Mouse (Mus musculus) hindbrain, embryonic 13.5 days (tissue): ENCODE data around the gene Cnksr2. TPM values are rescaled to one million over a fixed set of nuclear protein-coding genes. Genes with fewer than 3 reads are reported as not detected.

Experiments used
- ATAC-seq: fragments of 200-750 bp; cut with Nextera tagmentation; 2 replicates; pipeline ENCODE4 v1.8.0; 2017; ENCODE audit warnings: moderate TSS enrichment; ENCODE audit not compliant: low FRiP score
- H3K27ac ChIP-seq: fragments of 300-500 bp; sonication (generic); 2 replicates; pipeline ENCODE4 v1.5.1; 2015; ENCODE audit warnings: inconsistent platforms, mild to moderate bottlenecking, moderate library complexity
- H3K27me3 ChIP-seq: fragments of 300-500 bp; sonication (generic); 2 replicates; pipeline ENCODE4 v1.6.1; 2015; ENCODE audit warnings: mild to moderate bottlenecking, inconsistent platforms
- H3K36me3 ChIP-seq: fragments of 300-500 bp; sonication (generic); 2 replicates; pipeline ENCODE4 v1.6.1; 2015; ENCODE audit warnings: mild to moderate bottlenecking, inconsistent platforms
- H3K4me1 ChIP-seq: fragments of 300-500 bp; sonication (generic); replicated peaks from 2 replicates; pipeline ENCODE4 v1.6.1; 2015; ENCODE audit warnings: inconsistent platforms
- H3K4me2 ChIP-seq: fragments of 300-500 bp; sonication (generic); 2 replicates; pipeline ENCODE4 v1.6.1; 2015; ENCODE audit warnings: inconsistent platforms, mild to moderate bottlenecking, moderate library complexity
- H3K4me3 ChIP-seq: fragments of 300-500 bp; sonication (generic); 2 replicates; pipeline ENCODE4 v1.5.1; 2015; ENCODE audit warnings: mild to moderate bottlenecking, inconsistent platforms
- H3K9ac ChIP-seq: fragments of 300-500 bp; sonication (generic); 2 replicates; pipeline ENCODE4 v1.6.1; 2015; ENCODE audit warnings: mild to moderate bottlenecking, inconsistent platforms
- H3K9me3 ChIP-seq: fragments of 300-500 bp; sonication (generic); 2 replicates; pipeline ENCODE4 v1.6.1; 2016; ENCODE audit warnings: inconsistent platforms
- WGBS: fragments of 180-500 bp; shearing (Covaris S2); methylation state at CpG from one replicate; pipeline ENCODE4 v1.1.7; 2015; 5-methylcytosine and 5-hydroxymethylcytosine counted together
- polyA plus RNA-seq: library from polyadenylated mRNA; unstranded; fragments of >200 nt; fragmentation: Nextera tagmentation; extraction: Ambion mirVana; gene quantifications from 2 replicates; pipeline ENCODE4 v1.2.1, GENCODE M21; 2015

The Cnksr2 gene
- polyA plus RNA-seq: 8.2 and 8.9 TPM in 2 replicates

- ATAC-seq: peak; percentile 82
- 23% methylated on average over 52 of the region's 99 CpGs for WGBS
- H3K27me3 ChIP-seq: no peaks in the 10 kb centered on the region
Measured at GRCm38 (mm10) chrX:158043057-158043843, at the start of gene Cnksr2. TSS of gene Cnksr2 (minus strand) at chrX:158043294.

DNA sequence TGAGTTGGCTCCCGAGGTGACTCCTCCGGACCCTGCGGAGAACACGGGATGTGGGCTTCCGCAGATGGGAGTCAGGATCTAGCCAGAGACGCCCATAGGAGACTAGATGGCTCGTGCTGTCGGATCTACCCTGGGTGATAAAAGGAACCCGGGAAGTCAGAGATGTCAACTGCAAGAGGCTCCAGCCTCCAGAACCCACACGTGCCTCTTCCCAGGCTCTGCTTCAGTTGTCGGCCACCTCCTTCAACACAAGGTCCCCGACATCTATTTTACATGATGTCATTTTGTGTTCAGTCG is 698 bp upstream of the Cnksr2 start:
- 19% methylated on average over 13 of the region's 13 CpGs for WGBS
- Histone ChIP-seq H3K27ac (peak overlapping the region; percentile 86; the same call in 1 of the 2 replicates), H3K27me3 (no peaks in the 10 kb centered on the region), H3K4me1 (peaks cover 2% of the 10 kb centered on the region; the same call in 1 of the 2 replicates), H3K9me3 (no peaks in the 10 kb centered on the region), H3K36me3 (no peaks in the 10 kb centered on the region), H3K4me2 (peak overlapping the region; percentile 60), H3K4me3 (peak overlapping the region; percentile 63), H3K9ac (peak overlapping the region; percentile 85)
- no peak for ATAC-seq

More at GRCm38 (mm10) chrX:158043057-158043843, at the start of gene Cnksr2:
- Histone ChIP-seq H3K9ac (peak within 1 kb of the TSS; percentile 85), H3K36me3 (no peaks in the 10 kb centered on the region), H3K4me3 (peak within 1 kb of the TSS; percentile 63), H3K9me3 (no peaks in the 10 kb centered on the region), H3K4me1 (peaks cover 2% of the 10 kb centered on the region; the same call in 1 of the 2 replicates), H3K27ac (peak within 1 kb of the TSS; percentile 86), H3K4me2 (peak within 1 kb of the TSS; percentile 60)

GRCm38 (mm10) chrX:158042255-158043056 is 638 bp downstream of the Cnksr2 start:
- Histone ChIP-seq H3K4me2 (peak overlapping the region; percentile 60), H3K36me3 (no peaks in the 10 kb centered on the region), H3K9me3 (no peaks in the 10 kb centered on the region), H3K9ac (peak overlapping the region; percentile 85), H3K27me3 (no peaks in the 10 kb centered on the region), H3K4me3 (peak overlapping the region; percentile 63), H3K4me1 (peaks cover 2% of the 10 kb centered on the region; the same call in 1 of the 2 replicates), H3K27ac (peak overlapping the region; percentile 86)
- 22% methylated on average over 55 of the region's 62 CpGs for WGBS
- peak; percentile 50 for ATAC-seq

GRCm38 (mm10) chrX:158041703-158042102 is 1.4 kb downstream of the Cnksr2 start:
- Histone ChIP-seq H3K9me3 (no peaks in the 10 kb centered on the region), H3K27me3 (no peaks in the 10 kb centered on the region), H3K36me3 (no peaks in the 10 kb centered on the region), H3K4me3 (peak overlapping the region; percentile 63), H3K27ac (peak overlapping the region; percentile 86), H3K4me2 (peak overlapping the region; percentile 60), H3K9ac (peak overlapping the region; percentile 85), H3K4me1 (peaks cover 2% of the 10 kb centered on the region; the same call in 1 of the 2 replicates)
- WGBS: 24% methylated on average over 7 of the region's 7 CpGs
- ATAC-seq: peak; percentile 61

DNA sequence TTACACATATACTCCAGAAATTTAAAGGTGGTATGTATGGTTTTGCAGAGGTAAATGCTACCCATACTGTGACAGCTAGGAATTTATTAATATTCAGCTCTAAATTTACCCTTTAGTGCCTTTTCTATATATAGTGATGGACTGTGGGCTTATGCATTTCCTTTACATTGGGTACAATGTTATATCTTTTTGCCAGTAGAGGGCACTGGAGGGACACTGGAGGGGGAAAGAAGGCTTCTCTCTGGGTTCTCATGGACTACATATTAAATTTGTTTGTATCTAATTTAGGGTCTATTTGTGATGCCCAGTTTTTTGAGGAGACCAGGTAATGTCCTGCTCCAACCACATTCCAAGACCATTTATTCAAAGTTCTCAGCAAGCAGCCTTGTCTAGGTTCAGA is 91.4 kb downstream of the Cnksr2 start:
- Histone ChIP-seq H3K27me3 (no peaks in the 10 kb centered on the region), H3K4me2 (no peak overlapping the region), H3K9ac (no peak overlapping the region), H3K4me1 (no peaks in the 10 kb centered on the region), H3K9me3 (no peaks in the 10 kb centered on the region), H3K36me3 (no peaks in the 10 kb centered on the region), H3K4me3 (no peak overlapping the region), H3K27ac (no peak overlapping the region)
- no peak for ATAC-seq

GRCm38 (mm10) chrX:157949256-157949655 is 93.8 kb downstream of the Cnksr2 start:
- Histone ChIP-seq H3K9me3 (no peaks in the 10 kb centered on the region), H3K4me2 (no peak overlapping the region), H3K36me3 (no peaks in the 10 kb centered on the region), H3K4me3 (no peak overlapping the region), H3K4me1 (no peaks in the 10 kb centered on the region), H3K9ac (no peak overlapping the region), H3K27me3 (no peaks in the 10 kb centered on the region), H3K27ac (no peak overlapping the region)
- 70% methylated on average over 1 of the region's 1 CpGs for WGBS
- ATAC-seq: no peak

DNA sequence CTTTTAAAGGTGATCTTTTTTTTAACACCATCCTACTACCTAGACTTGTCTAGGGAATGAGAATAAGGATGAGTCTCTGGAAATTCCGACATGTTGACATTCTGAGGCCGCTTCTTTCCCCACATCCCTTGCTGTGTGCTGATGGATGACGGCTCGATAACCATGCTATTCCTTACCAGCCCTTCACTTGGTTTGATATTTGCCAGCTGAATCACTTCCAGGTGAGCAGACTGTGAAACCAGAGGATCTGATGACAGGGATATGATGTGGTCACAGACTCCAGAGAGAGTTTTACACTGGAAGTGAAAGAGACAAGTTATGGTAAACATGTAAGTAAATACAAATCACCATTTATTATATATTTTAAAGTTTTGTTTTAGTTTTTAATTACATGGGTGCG is 98.0 kb downstream of the Cnksr2 start:
- no peaks in the 10 kb centered on the region for H3K27me3 ChIP-seq
- WGBS: 84% methylated on average over 5 of the region's 5 CpGs
- H3K9me3 ChIP-seq: no peaks in the 10 kb centered on the region
- no peaks in the 10 kb centered on the region for H3K4me1 ChIP-seq
- ATAC-seq: no peak
- no peak overlapping the region for H3K4me3 ChIP-seq
- no peaks in the 10 kb centered on the region for H3K36me3 ChIP-seq
- no peak overlapping the region for H3K4me2 ChIP-seq
- H3K9ac ChIP-seq: no peak overlapping the region
- H3K27ac ChIP-seq: no peak overlapping the region

DNA sequence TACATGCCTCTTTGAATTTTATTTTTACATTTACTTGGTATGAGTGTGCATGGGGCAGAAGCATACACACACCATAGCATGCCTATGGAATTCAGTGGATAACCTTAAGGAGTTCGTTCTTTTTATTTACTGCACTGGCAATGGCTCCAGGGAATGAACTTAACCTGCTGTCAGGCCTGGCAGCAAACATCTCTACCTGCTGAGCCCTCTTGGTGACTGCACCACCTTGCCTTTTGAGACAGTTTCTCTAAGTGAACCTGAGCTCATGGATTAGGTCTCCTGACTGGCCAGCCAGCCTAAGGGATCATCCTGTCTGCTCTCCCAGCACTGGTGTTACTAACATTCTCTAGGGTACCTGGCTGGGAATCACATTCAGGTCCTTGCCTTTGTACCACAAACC is 106.5 kb downstream of the Cnksr2 start:
- H3K27me3 ChIP-seq: no peaks in the 10 kb centered on the region
- ATAC-seq: no peak
- no peak overlapping the region for H3K4me2 ChIP-seq
- WGBS: 84% methylated on average over 1 of the region's 1 CpGs
- no peaks in the 10 kb centered on the region for H3K4me1 ChIP-seq
- no peak overlapping the region for H3K27ac ChIP-seq
- H3K4me3 ChIP-seq: no peak overlapping the region
- no peaks in the 10 kb centered on the region for H3K9me3 ChIP-seq
- H3K9ac ChIP-seq: no peak overlapping the region
- no peaks in the 10 kb centered on the region for H3K36me3 ChIP-seq

DNA sequence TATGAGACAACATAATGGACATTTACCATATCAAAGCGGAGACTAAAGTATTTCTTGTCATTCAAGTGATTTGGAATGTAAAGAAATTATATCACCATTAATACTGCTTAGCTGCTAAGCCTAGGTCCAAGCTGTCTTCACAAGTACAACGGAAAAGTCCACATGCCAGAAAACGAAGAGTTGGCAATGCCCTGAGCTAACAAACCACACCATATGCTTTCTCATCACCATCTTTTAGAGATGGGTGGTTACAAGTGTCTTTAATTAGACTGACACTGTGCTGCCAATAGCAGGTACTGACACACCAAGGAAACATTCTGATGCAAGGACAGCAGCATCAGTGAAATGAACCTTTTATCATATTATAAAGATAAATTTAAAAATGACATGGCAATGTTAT is 123.0 kb downstream of the Cnksr2 start:
- Histone ChIP-seq H3K4me1 (no peaks in the 10 kb centered on the region), H3K9ac (no peak overlapping the region), H3K27ac (no peak overlapping the region), H3K4me3 (no peak overlapping the region), H3K36me3 (no peaks in the 10 kb centered on the region), H3K9me3 (no peaks in the 10 kb centered on the region), H3K4me2 (no peak overlapping the region), H3K27me3 (no peaks in the 10 kb centered on the region)
- WGBS: 83% methylated on average over 3 of the region's 3 CpGs
- ATAC-seq: no peak

DNA sequence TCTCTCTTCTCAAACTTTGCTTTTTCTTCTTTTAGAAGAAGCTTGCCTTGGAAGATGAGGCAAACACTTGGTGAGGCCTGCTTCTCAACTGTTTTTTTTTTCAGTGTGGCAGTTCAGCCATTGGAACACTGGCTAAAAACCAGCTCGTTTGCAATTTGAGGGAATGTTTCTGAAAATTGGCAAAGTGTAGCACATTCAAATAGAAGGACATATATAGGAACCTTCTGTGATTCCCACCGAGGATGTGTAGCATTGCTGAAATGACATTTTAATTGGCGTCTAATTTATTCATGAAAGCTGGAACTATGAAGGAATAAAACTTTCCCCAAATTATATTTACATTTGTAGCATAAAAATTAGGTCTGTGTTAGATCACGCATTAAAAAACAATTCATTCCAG is 213.1 kb downstream of the Cnksr2 start:
- no peak for ATAC-seq
- Histone ChIP-seq H3K36me3 (no peaks in the 10 kb centered on the region), H3K9ac (no peak overlapping the region), H3K27me3 (no peaks in the 10 kb centered on the region), H3K4me3 (no peak overlapping the region), H3K27ac (no peak overlapping the region), H3K4me1 (no peaks in the 10 kb centered on the region), H3K4me2 (no peak overlapping the region), H3K9me3 (no peaks in the 10 kb centered on the region)
- WGBS: 72% methylated on average over 4 of the region's 4 CpGs

GRCm38 (mm10) chrX:157818921-157819260 is 224.2 kb downstream of the Cnksr2 start:
- no peaks in the 10 kb centered on the region for H3K36me3 ChIP-seq
- WGBS: 89% methylated on average over 13 of the region's 13 CpGs
- H3K9me3 ChIP-seq: no peaks in the 10 kb centered on the region
- H3K27ac ChIP-seq: no peak overlapping the region
- H3K4me2 ChIP-seq: no peak overlapping the region
- no peak overlapping the region for H3K4me3 ChIP-seq
- peaks cover 7% of the 10 kb centered on the region for H3K4me1 ChIP-seq
- 0 out of 2 replicates have a peak, but pooled peaks have one; percentile 9 for ATAC-seq
- no peak overlapping the region for H3K9ac ChIP-seq
- H3K27me3 ChIP-seq: peaks cover 21% of the 10 kb centered on the region; the same call in 1 of the 2 replicates

DNA sequence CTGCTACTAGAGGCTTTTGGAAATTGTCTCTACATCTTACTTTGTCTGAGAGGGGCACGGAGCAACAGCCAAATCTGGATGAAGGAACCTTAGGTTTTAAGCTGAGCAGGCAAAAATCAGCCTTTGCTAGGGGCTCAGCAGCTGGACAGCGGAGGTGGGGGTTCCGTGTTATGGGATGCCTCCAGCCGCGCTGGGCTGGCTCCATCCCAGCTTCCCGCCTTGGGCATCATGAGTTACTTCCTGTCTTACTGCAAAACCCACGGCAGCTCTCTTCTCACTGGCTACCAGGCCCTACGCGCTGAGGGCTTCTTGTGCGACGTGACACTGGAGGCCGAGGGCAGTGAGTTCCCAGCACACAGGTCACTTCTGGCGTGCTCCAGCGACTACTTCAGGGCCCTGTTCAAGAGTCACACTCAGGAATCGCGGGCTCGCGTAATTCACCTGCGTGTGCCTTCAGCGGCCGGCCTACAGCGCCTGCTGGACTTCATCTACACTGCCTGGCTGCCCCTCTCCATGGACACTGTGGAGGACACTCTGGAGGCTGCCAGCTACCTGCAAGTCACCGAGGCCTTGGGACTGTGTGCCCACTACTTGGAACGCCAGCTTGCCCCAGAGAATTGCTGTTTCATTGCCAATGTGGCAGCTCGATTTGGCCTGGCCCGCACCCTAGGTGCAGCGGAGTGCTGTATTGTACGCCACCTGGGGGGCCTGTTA is 224.7 kb downstream of the Cnksr2 start, which contains the start of gene Klhl34:
TSS of gene Klhl34 (plus strand) at position 229 of the 714 bp plus-strand sequence.
- H3K9me3 ChIP-seq: no peaks in the 10 kb centered on the region
- H3K36me3 ChIP-seq: no peaks in the 10 kb centered on the region
- peak within 1 kb of the TSS; percentile 54 for H3K4me2 ChIP-seq
- peak within 1 kb of the TSS; percentile 46 for H3K9ac ChIP-seq
- H3K4me3 ChIP-seq: peak within 1 kb of the TSS; percentile 27
- peak; percentile 57; the same call in 1 of the 2 replicates for ATAC-seq
- 35% methylated on average over 28 of the region's 28 CpGs for WGBS
- H3K27me3 ChIP-seq: peaks cover 21% of the 10 kb centered on the region; the same call in 1 of the 2 replicates
- H3K27ac ChIP-seq: no peak within 1 kb of the TSS
- H3K4me1 ChIP-seq: peaks cover 7% of the 10 kb centered on the region
